Comparison of ENCODE assay signal across 24 mouse cellular contexts in the genomic region with DNA sequence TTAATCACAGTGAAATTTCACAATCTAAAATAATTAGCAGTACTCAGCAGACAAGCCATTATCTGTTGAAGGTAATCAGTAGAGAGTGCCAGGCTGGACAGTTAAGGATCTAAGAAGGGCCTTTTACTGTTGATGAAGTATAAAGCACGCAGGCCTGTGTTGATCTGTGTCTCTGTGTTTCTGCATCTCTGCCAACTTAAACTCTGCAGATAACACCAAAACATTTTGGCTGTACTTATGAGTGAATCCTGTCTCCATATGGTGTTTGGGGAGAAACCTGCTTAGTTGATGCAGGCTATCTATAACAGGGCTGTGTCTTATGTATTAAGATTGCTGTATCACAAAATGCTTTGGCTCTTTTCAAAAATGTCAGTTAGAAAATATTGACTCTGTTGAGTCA.
DNase-seq lines count a peak whose midpoint lies in the region; ATAC-seq and TF ChIP-seq lines count a peak whose summit lies in the region.
"Had no signal": no experiment of that assay in that cellular context is flagged by ENCODE, and none has a peak within 500 bp of the region (broad histone marks: within the 10 kb centered on the region; RNA-seq: fewer than 3 reads in every experiment).

No protein-coding gene starts in this region.

- ATAC-seq in forebrain, embryonic 15.5 days (replicated peaks) = peak; percentile 64; the same call in 1 of the 2 replicates
- no peak for ATAC-seq in forebrain, embryonic 12.5 days (ENCODE audit: low FRiP score)
- peak; percentile 57 for ATAC-seq in forebrain, embryonic 16.5 days
- ATAC-seq: hindbrain, embryonic 16.5 days; intestine, embryonic 16.5 days; liver, embryonic 12.5 days had no signal

- no peak overlapping the region for H3K9ac ChIP-seq in forebrain, embryonic 15.5 days (replicated peaks)
- H3K9ac ChIP-seq in forebrain, embryonic 12.5 days = no peak overlapping the region
- no peak overlapping the region for H3K9ac ChIP-seq in forebrain, embryonic 16.5 days (replicated peaks; ENCODE audit: low read depth, low read length)
- H3K9ac ChIP-seq: limb, embryonic 12.5 days; liver, embryonic 12.5 days; midbrain, embryonic 12.5 days had no signal

- H3K27ac ChIP-seq in forebrain, embryonic 15.5 days (replicated peaks) = no peak overlapping the region
- no peak overlapping the region for H3K27ac ChIP-seq in forebrain, embryonic 12.5 days
- H3K27ac ChIP-seq in left cerebral cortex, adult 2 months = no peak overlapping the region
- H3K27ac ChIP-seq in forebrain, embryonic 16.5 days (ENCODE audit: low read length) = no peak overlapping the region
- H3K27ac ChIP-seq: limb, embryonic 12.5 days; liver, embryonic 12.5 days; midbrain, embryonic 12.5 days had no signal

- no peaks in the 10 kb centered on the region for H3K27me3 ChIP-seq in forebrain, embryonic 15.5 days
- H3K27me3 ChIP-seq in forebrain, embryonic 12.5 days = no peaks in the 10 kb centered on the region
- 0 out of 2 replicates have a peak, but pooled peaks cover 2% of the 10 kb centered on the region for H3K27me3 ChIP-seq in forebrain, embryonic 16.5 days (replicated peaks; ENCODE audit: control insufficient read depth, insufficient read depth, low read length)
- H3K27me3 ChIP-seq: limb, embryonic 12.5 days; liver, embryonic 12.5 days; midbrain, embryonic 12.5 days had no signal

- no peak overlapping the region for H3K4me3 ChIP-seq in forebrain, embryonic 15.5 days
- H3K4me3 ChIP-seq in forebrain, embryonic 12.5 days (replicated peaks) = no peak overlapping the region
- no peak overlapping the region for H3K4me3 ChIP-seq in left cerebral cortex, adult 2 months
- H3K4me3 ChIP-seq in forebrain, embryonic 16.5 days (replicated peaks; ENCODE audit: low read length) = no peak overlapping the region
- H3K4me3 ChIP-seq: limb, embryonic 12.5 days; liver, embryonic 12.5 days; midbrain, embryonic 12.5 days had no signal

- DNase-seq in left cerebral cortex, adult 9 months (ENCODE audit: low spot score in 2 of 2) = peak; percentile 0 to 17
- DNase-seq in left cerebral cortex, adult 2 months (ENCODE audit: extremely low spot score in 1 of 2, low spot score in 2 of 2) = no peak
- DNase-seq in telencephalon, adult 2 months (ENCODE audit: low read depth, low spot score) = peak; percentile 16
- no peak for DNase-seq in neural tube, embryonic 10.5 days (ENCODE audit: extremely low spot score, low spot score)
- DNase-seq: cerebellum, adult 8-10 months; cerebellum, postnatal 36 days; gastrocnemius, postnatal 14 days; heart, adult 11 months; kidney, adult 9 months; kidney, postnatal 14 days; lung, adult 18-20 months; lung, postnatal 10 days; right cerebral cortex, postnatal 25 days; spleen, adult 18-20 months; thymus, postnatal 14 days had no signal

- 30% methylated on average over 1 of the region's 1 CpGs for WGBS in forebrain, embryonic 15.5 days
- WGBS in forebrain, embryonic 12.5 days = 71% methylated on average over 1 of the region's 1 CpGs
- 38% methylated on average over 1 of the region's 1 CpGs for WGBS in forebrain, embryonic 16.5 days

- TF ChIP-seq CTCF in left cerebral cortex, adult 2 months (IDR thresholded peaks at IDR 0.05) = no peak

- H3K4me2 ChIP-seq in forebrain, embryonic 15.5 days (replicated peaks) = no peak overlapping the region
- no peak overlapping the region for H3K4me2 ChIP-seq in forebrain, embryonic 12.5 days
- no peak overlapping the region for H3K4me2 ChIP-seq in forebrain, embryonic 16.5 days (ENCODE audit: low read length)
- H3K4me2 ChIP-seq: heart, embryonic 11.5 days; limb, embryonic 12.5 days; liver, embryonic 12.5 days; midbrain, embryonic 12.5 days had no signal

- 0 out of 2 replicates have a peak, but pooled peaks cover 9% of the 10 kb centered on the region for H3K4me1 ChIP-seq in forebrain, embryonic 15.5 days
- no peaks in the 10 kb centered on the region for H3K4me1 ChIP-seq in forebrain, embryonic 12.5 days
- H3K4me1 ChIP-seq in forebrain, embryonic 16.5 days (replicated peaks; ENCODE audit: control insufficient read depth, insufficient read depth, low read length) = peaks cover 6% of the 10 kb centered on the region; the same call in 1 of the 2 replicates
- H3K4me1 ChIP-seq: liver, embryonic 12.5 days; midbrain, embryonic 12.5 days had no signal

- no peaks in the 10 kb centered on the region for H3K36me3 ChIP-seq in forebrain, embryonic 15.5 days
- no peaks in the 10 kb centered on the region for H3K36me3 ChIP-seq in forebrain, embryonic 12.5 days (replicated peaks)
- no peaks in the 10 kb centered on the region for H3K36me3 ChIP-seq in forebrain, embryonic 16.5 days (ENCODE audit: control insufficient read depth, insufficient read depth)
- H3K36me3 ChIP-seq: limb, embryonic 12.5 days; liver, embryonic 12.5 days; midbrain, embryonic 12.5 days had no signal

- no peaks in the 10 kb centered on the region for H3K9me3 ChIP-seq in forebrain, embryonic 15.5 days
- 0 out of 2 replicates have a peak, but pooled peaks cover 4% of the 10 kb centered on the region for H3K9me3 ChIP-seq in forebrain, embryonic 12.5 days
- H3K9me3 ChIP-seq in forebrain, embryonic 16.5 days (ENCODE audit: control insufficient read depth, low read length) = no peaks in the 10 kb centered on the region
- H3K9me3 ChIP-seq: limb, embryonic 12.5 days; liver, embryonic 12.5 days; midbrain, embryonic 12.5 days had no signal

- intact Hi-C loops in left cerebral cortex, adult 2 months (cut with DNase I) = no loop called here

Comparison
In these comparisons a context has a peak if more than half of its experiments do, and no peak if none do; other contexts are left out.
1. DNase-seq: peak in left cerebral cortex, adult 9 months (2 of 2) and telencephalon, adult 2 months (single experiment); none in left cerebral cortex, adult 2 months (0 of 2) and neural tube, embryonic 10.5 days (single experiment).